Mouse (Mus musculus) small intestine, adult 2 months (tissue): ENCODE results near the gene Pdpr.
A peak's percentile ranks its signal among the peaks of the same experiment; 100 is the strongest.

Experiments used
- CTCF ChIP-seq: fragments of 200-500 bp; IDR thresholded peaks from 2 replicates; pipeline ENCODE4 v1.5.1; 2012; ENCODE audit warnings: low read depth, mild to moderate bottlenecking, control low read depth, inconsistent platforms, low read length, moderate library complexity, mixed read lengths; ENCODE audit not compliant: insufficient replicate concordance, insufficient read length; ENCODE audit errors: extremely low read depth
- POLR2A ChIP-seq: fragments of 200-500 bp; IDR thresholded peaks from 2 replicates; pipeline ENCODE4 v1.6.1; 2012; ENCODE audit warnings: low read depth, mild to moderate bottlenecking, control low read depth, inconsistent platforms, low read length, moderate library complexity

DNA sequence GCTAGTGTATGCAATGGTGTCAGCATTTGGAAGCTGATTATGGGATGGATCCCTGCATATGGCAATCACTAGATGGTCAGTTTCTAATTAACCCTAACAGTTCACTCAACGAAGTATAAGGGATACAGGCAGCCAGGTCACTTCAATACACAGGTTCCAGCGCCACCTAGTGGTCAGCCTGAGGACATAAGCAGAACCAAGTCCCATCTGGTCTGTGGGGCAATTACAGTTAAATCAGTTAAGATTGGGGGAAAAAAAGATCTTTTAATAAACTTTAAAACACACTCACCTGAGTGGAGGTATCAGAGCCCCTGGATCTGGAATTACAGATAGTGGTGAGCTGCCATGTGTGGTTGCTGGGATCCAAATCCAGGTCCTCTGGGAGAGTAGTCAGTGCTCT lies 4.3 kb upstream of the Pdpr start:
- TF ChIP-seq CTCF, result peak; percentile 85; the same call in 1 of the 2 replicates
- no peak for TF ChIP-seq POLR2A
